Mouse (Mus musculus) gastrocnemius, postnatal 4 days (tissue): Measurements from ENCODE around the gene Iqca. TPM values are rescaled to one million over a fixed set of nuclear protein-coding genes. Genes with fewer than 3 reads are reported as not detected.

ENCODE experiments used
- DNase-seq, 2 experiments: peaks; one replicate each; pipeline ENCODE4 v3.0.0; 2021 to 2022; ENCODE audit warnings: low spot score in 2 of 2, mixed read lengths in 2 of 2
- long read RNA-seq, 2 experiments: library from polyadenylated mRNA; stranded (forward); transcript quantifications; one replicate each; pipeline ENCODE4 v2.0.0; 2021
- total RNA-seq, 2 experiments: library from RNA; stranded (reverse); gene quantifications; 2 replicates each; pipeline ENCODE4 v1.2.3; 2021

Iqca gene
- not detected for total RNA-seq
- long read RNA-seq, experiment 1, partial matches to known transcripts: 0 of 1 reads
- long read RNA-seq, experiment 1, other reads (novel, unspliced or antisense): 0 of 1 reads
- long read RNA-seq, experiment 2: 0 reads

- peak; percentile 37 to 69 for DNase-seq
Observed at GRCm38 (mm10) chr1:90153099-90153744, at the start of gene Iqca. TSS of gene Iqca (minus strand) at chr1:90153401.

GRCm38 (mm10) chr1:90202207-90202978, 49.2 kb upstream of the Iqca start:
- peak; percentile 61 to 82 for DNase-seq

GRCm38 (mm10) chr1:90201655-90202054, 48.5 kb upstream of the Iqca start:
- no peak for DNase-seq

- DNase-seq: no peak
Observed at GRCm38 (mm10) chr1:90201246-90201645, 48.0 kb upstream of the Iqca start.

- DNase-seq: no peak
Observed at GRCm38 (mm10) chr1:90189046-90189445, 35.8 kb upstream of the Iqca start.

- no peak for DNase-seq
Observed at GRCm38 (mm10) chr1:90186874-90187273, 33.7 kb upstream of the Iqca start.

GRCm38 (mm10) chr1:90186173-90186572, 33.0 kb upstream of the Iqca start:
- no peak for DNase-seq

GRCm38 (mm10) chr1:90183602-90184001, 30.4 kb upstream of the Iqca start:
- DNase-seq: no peak

- DNase-seq: no peak
Observed at GRCm38 (mm10) chr1:90182521-90182920, 29.3 kb upstream of the Iqca start.

GRCm38 (mm10) chr1:90180966-90181699, 27.9 kb upstream of the Iqca start:
- no peak for DNase-seq

- DNase-seq: no peak
Observed at GRCm38 (mm10) chr1:90180479-90180878, 27.3 kb upstream of the Iqca start.

GRCm38 (mm10) chr1:90177978-90178377, 24.8 kb upstream of the Iqca start:
- DNase-seq: no peak

GRCm38 (mm10) chr1:90177565-90177964, 24.4 kb upstream of the Iqca start:
- DNase-seq: no peak

GRCm38 (mm10) chr1:90176223-90176622, 23.0 kb upstream of the Iqca start:
- no peak for DNase-seq

GRCm38 (mm10) chr1:90174338-90174737, 21.1 kb upstream of the Iqca start:
- DNase-seq: no peak

- DNase-seq: no peak
Observed at GRCm38 (mm10) chr1:90164319-90164718, 11.1 kb upstream of the Iqca start.

- DNase-seq: no peak
Observed at GRCm38 (mm10) chr1:90163161-90163560, 10.0 kb upstream of the Iqca start.

- no peak for DNase-seq
Observed at GRCm38 (mm10) chr1:90162379-90162857, 9.2 kb upstream of the Iqca start.

GRCm38 (mm10) chr1:90161623-90162022, 8.4 kb upstream of the Iqca start:
- DNase-seq: no peak

- DNase-seq: no peak
Observed at GRCm38 (mm10) chr1:90159927-90160326, 6.7 kb upstream of the Iqca start.

GRCm38 (mm10) chr1:90156589-90156988, 3.4 kb upstream of the Iqca start:
- DNase-seq: no peak

GRCm38 (mm10) chr1:90153787-90154186, 586 bp upstream of the Iqca start:
- no peak for DNase-seq
